Mouse (Mus musculus): ENCODE measurements at regions not wholly inside any gene's neighbourhood (a gene's known extent, or its start where the extent isn't known, plus 50 kb on each side); places are given as distances from the start of the nearest gene placed in this dataset.

- ATAC-seq (ENCODE audit: low read depth): no peak
- no peaks in the 10 kb centered on the region for H3K27me3 ChIP-seq
- WGBS: 82% methylated on average over 2 of the region's 2 CpGs
- no peak overlapping the region for H3K4me2 ChIP-seq
- H3K27ac ChIP-seq (replicated peaks): no peak overlapping the region
- no peaks in the 10 kb centered on the region for H3K9me3 ChIP-seq
- no peaks in the 10 kb centered on the region for H3K36me3 ChIP-seq
- H3K4me1 ChIP-seq (replicated peaks): no peaks in the 10 kb centered on the region
- no peak overlapping the region for H3K9ac ChIP-seq
- H3K4me3 ChIP-seq: no peak overlapping the region
Observed at GRCm38 (mm10) chr1:186383453-186383852, 266.3 kb upstream of the Lyplal1 start.

GRCm38 (mm10) chr1:186383006-186383405 lies 265.9 kb upstream of the Lyplal1 start:
- no peak overlapping the region for H3K9ac ChIP-seq
- H3K36me3 ChIP-seq: no peaks in the 10 kb centered on the region
- no peaks in the 10 kb centered on the region for H3K9me3 ChIP-seq
- no peaks in the 10 kb centered on the region for H3K27me3 ChIP-seq
- H3K4me1 ChIP-seq (replicated peaks): no peaks in the 10 kb centered on the region
- 81% methylated on average over 3 of the region's 3 CpGs for WGBS
- no peak overlapping the region for H3K27ac ChIP-seq (replicated peaks)
- H3K4me3 ChIP-seq: no peak overlapping the region
- ATAC-seq (ENCODE audit: low read depth): no peak
- H3K4me2 ChIP-seq: no peak overlapping the region

GRCm38 (mm10) chr1:186379938-186380847 lies 263.1 kb upstream of the Lyplal1 start:
- ATAC-seq (ENCODE audit: low read depth): no peak
- H3K9me3 ChIP-seq: no peaks in the 10 kb centered on the region
- H3K4me2 ChIP-seq: no peak overlapping the region
- H3K4me1 ChIP-seq (replicated peaks): no peaks in the 10 kb centered on the region
- no peak overlapping the region for H3K27ac ChIP-seq (replicated peaks)
- H3K27me3 ChIP-seq: no peaks in the 10 kb centered on the region
- H3K9ac ChIP-seq: no peak overlapping the region
- no peak overlapping the region for H3K4me3 ChIP-seq
- 81% methylated on average over 10 of the region's 10 CpGs for WGBS
- no peaks in the 10 kb centered on the region for H3K36me3 ChIP-seq

GRCm38 (mm10) chr1:186376906-186377623 lies 260.0 kb upstream of the Lyplal1 start:
- Histone ChIP-seq H3K27me3 (no peaks in the 10 kb centered on the region), H3K4me2 (no peak overlapping the region), H3K4me3 (no peak overlapping the region), H3K27ac (replicated peaks) (no peak overlapping the region), H3K9me3 (no peaks in the 10 kb centered on the region), H3K9ac (no peak overlapping the region), H3K4me1 (replicated peaks) (no peaks in the 10 kb centered on the region), H3K36me3 (no peaks in the 10 kb centered on the region)
- no peak for ATAC-seq (ENCODE audit: low read depth)
- WGBS: 93% methylated on average over 9 of the region's 9 CpGs

GRCm38 (mm10) chr1:186374009-186374649 lies 257.0 kb upstream of the Lyplal1 start:
- H3K9me3 ChIP-seq: no peaks in the 10 kb centered on the region
- WGBS: 85% methylated on average over 9 of the region's 9 CpGs
- no peaks in the 10 kb centered on the region for H3K4me1 ChIP-seq (replicated peaks)
- no peaks in the 10 kb centered on the region for H3K36me3 ChIP-seq
- H3K4me2 ChIP-seq: no peak overlapping the region
- H3K27ac ChIP-seq (replicated peaks): no peak overlapping the region
- no peak for ATAC-seq (ENCODE audit: low read depth)
- no peak overlapping the region for H3K4me3 ChIP-seq
- no peak overlapping the region for H3K9ac ChIP-seq
- no peaks in the 10 kb centered on the region for H3K27me3 ChIP-seq

GRCm38 (mm10) chr1:186373386-186373785 lies 256.3 kb upstream of the Lyplal1 start:
- H3K36me3 ChIP-seq: no peaks in the 10 kb centered on the region
- no peak overlapping the region for H3K4me2 ChIP-seq
- H3K9me3 ChIP-seq: no peaks in the 10 kb centered on the region
- H3K9ac ChIP-seq: no peak overlapping the region
- no peak overlapping the region for H3K4me3 ChIP-seq
- ATAC-seq (ENCODE audit: low read depth): no peak
- no peaks in the 10 kb centered on the region for H3K27me3 ChIP-seq
- H3K4me1 ChIP-seq (replicated peaks): no peaks in the 10 kb centered on the region
- 60% methylated on average over 4 of the region's 4 CpGs for WGBS
- H3K27ac ChIP-seq (replicated peaks): no peak overlapping the region

- Histone ChIP-seq H3K9me3 (no peaks in the 10 kb centered on the region), H3K9ac (no peak overlapping the region), H3K27me3 (no peaks in the 10 kb centered on the region), H3K36me3 (no peaks in the 10 kb centered on the region), H3K4me1 (replicated peaks) (no peaks in the 10 kb centered on the region), H3K27ac (replicated peaks) (no peak overlapping the region), H3K4me3 (no peak overlapping the region), H3K4me2 (no peak overlapping the region)
- ATAC-seq (ENCODE audit: low read depth): no peak
- 83% methylated on average over 2 of the region's 2 CpGs for WGBS
Observed at GRCm38 (mm10) chr1:186372770-186373353, 255.8 kb upstream of the Lyplal1 start.

- Histone ChIP-seq H3K4me2 (no peak overlapping the region), H3K36me3 (no peaks in the 10 kb centered on the region), H3K27ac (replicated peaks) (no peak overlapping the region), H3K4me1 (replicated peaks) (no peaks in the 10 kb centered on the region), H3K9ac (no peak overlapping the region), H3K4me3 (no peak overlapping the region), H3K9me3 (no peaks in the 10 kb centered on the region), H3K27me3 (no peaks in the 10 kb centered on the region)
- ATAC-seq (ENCODE audit: low read depth): no peak
- 85% methylated on average over 4 of the region's 4 CpGs for WGBS
Observed at GRCm38 (mm10) chr1:186363356-186363755, 246.2 kb upstream of the Lyplal1 start.

- Histone ChIP-seq H3K36me3 (no peaks in the 10 kb centered on the region), H3K9me3 (no peaks in the 10 kb centered on the region), H3K9ac (no peak overlapping the region), H3K27me3 (no peaks in the 10 kb centered on the region), H3K4me1 (replicated peaks) (no peaks in the 10 kb centered on the region), H3K4me2 (no peak overlapping the region), H3K27ac (replicated peaks) (no peak overlapping the region), H3K4me3 (no peak overlapping the region)
- 69% methylated on average over 15 of the region's 15 CpGs for WGBS
- no peak for ATAC-seq (ENCODE audit: low read depth)
Observed at GRCm38 (mm10) chr1:186358011-186358670, 241.0 kb upstream of the Lyplal1 start.

- H3K27me3 ChIP-seq: no peaks in the 10 kb centered on the region
- H3K36me3 ChIP-seq: no peaks in the 10 kb centered on the region
- H3K4me3 ChIP-seq: no peak overlapping the region
- H3K27ac ChIP-seq (replicated peaks): no peak overlapping the region
- no peaks in the 10 kb centered on the region for H3K4me1 ChIP-seq (replicated peaks)
- H3K9ac ChIP-seq: no peak overlapping the region
- H3K4me2 ChIP-seq: no peak overlapping the region
- ATAC-seq (ENCODE audit: low read depth): no peak
- 56% methylated on average over 6 of the region's 6 CpGs for WGBS
- 0 out of 2 replicates have a peak, but pooled peaks cover 7% of the 10 kb centered on the region for H3K9me3 ChIP-seq
Observed at GRCm38 (mm10) chr1:186354742-186355141, 237.6 kb upstream of the Lyplal1 start.

- H3K27ac ChIP-seq (replicated peaks): no peak overlapping the region
- ATAC-seq (ENCODE audit: low read depth): no peak
- no peak overlapping the region for H3K4me2 ChIP-seq
- no peaks in the 10 kb centered on the region for H3K27me3 ChIP-seq
- no peak overlapping the region for H3K9ac ChIP-seq
- no peaks in the 10 kb centered on the region for H3K4me1 ChIP-seq (replicated peaks)
- H3K9me3 ChIP-seq: 0 out of 2 replicates have a peak, but pooled peaks cover 7% of the 10 kb centered on the region
- no peak overlapping the region for H3K4me3 ChIP-seq
- no peaks in the 10 kb centered on the region for H3K36me3 ChIP-seq
Observed at GRCm38 (mm10) chr1:186354072-186354471, 237.0 kb upstream of the Lyplal1 start.

Data from neural tube, embryonic 13.5 days (tissue).